Mouse (Mus musculus): ENCODE results near the gene Olfml2a. TPM values are rescaled to one million over a fixed set of nuclear protein-coding genes. Genes with fewer than 3 reads are reported as not detected.
A peak's percentile ranks its signal among the peaks of the same experiment; 100 is the strongest.

The Olfml2a gene
- polyA plus RNA-seq, 1 experiment from 2014 or later = 2.1 TPM

GRCm38 (mm10) chr2:38933931-38934330 lies 2.2 kb downstream of the Olfml2a start:
- WGBS (ENCODE audit: insufficient replicate concordance) = 15% methylated on average over 2 of the region's 2 CpGs
- Histone ChIP-seq H3K9ac (ENCODE audit: low read depth, low read length) (no peak overlapping the region), H3K4me2 (peak overlapping the region; percentile 11; the same call in 1 of the 2 replicates)

GRCm38 (mm10) chr2:38934936-38935335 lies 3.2 kb downstream of the Olfml2a start:
- 0 out of 2 replicates have a peak, but pooled peaks cover 2% of the 10 kb centered on the region for H3K27me3 ChIP-seq (ENCODE audit: control insufficient read depth, insufficient read depth, low read length)
- no peak overlapping the region for H3K4me2 ChIP-seq
- H3K9me3 ChIP-seq (replicated peaks; ENCODE audit: control insufficient read depth, low read length) = no peaks in the 10 kb centered on the region
- no peaks in the 10 kb centered on the region for H3K36me3 ChIP-seq (ENCODE audit: control insufficient read depth, insufficient read depth, low read length)
- H3K4me3 ChIP-seq (ENCODE audit: low read depth, low read length) = no peak overlapping the region
- ATAC-seq (replicated peaks; ENCODE audit: insufficient number of reproducible peaks, low FRiP score, low TSS enrichment) = no peak
- H3K4me1 ChIP-seq (ENCODE audit: control insufficient read depth, insufficient read depth, low read length) = peaks cover 18% of the 10 kb centered on the region
- H3K9ac ChIP-seq (ENCODE audit: low read depth, low read length) = no peak overlapping the region
- WGBS (ENCODE audit: insufficient replicate concordance) = 42% methylated on average over 5 of the region's 5 CpGs
- no peak overlapping the region for H3K27ac ChIP-seq (ENCODE audit: low read depth, low read length)

More at GRCm38 (mm10) chr2:38933931-38934330, 2.2 kb downstream of the Olfml2a start:
- H3K27ac ChIP-seq (ENCODE audit: low read depth, low read length) = no peak overlapping the region
- no peaks in the 10 kb centered on the region for H3K9me3 ChIP-seq (replicated peaks; ENCODE audit: control insufficient read depth, low read length)
- H3K27me3 ChIP-seq (ENCODE audit: control insufficient read depth, insufficient read depth, low read length) = 0 out of 2 replicates have a peak, but pooled peaks cover 2% of the 10 kb centered on the region
- H3K4me3 ChIP-seq (ENCODE audit: low read depth, low read length) = no peak overlapping the region
- H3K36me3 ChIP-seq (ENCODE audit: control insufficient read depth, insufficient read depth, low read length) = no peaks in the 10 kb centered on the region
- ATAC-seq (replicated peaks; ENCODE audit: insufficient number of reproducible peaks, low FRiP score, low TSS enrichment) = no peak
- peaks cover 18% of the 10 kb centered on the region for H3K4me1 ChIP-seq (ENCODE audit: control insufficient read depth, insufficient read depth, low read length)

- no peaks in the 10 kb centered on the region for H3K9me3 ChIP-seq (replicated peaks; ENCODE audit: control insufficient read depth, low read length)
- H3K27ac ChIP-seq (ENCODE audit: low read depth, low read length) = no peak overlapping the region
- no peak overlapping the region for H3K4me2 ChIP-seq
- H3K4me3 ChIP-seq (ENCODE audit: low read depth, low read length) = no peak overlapping the region
- 68% methylated on average over 9 of the region's 9 CpGs for WGBS (ENCODE audit: insufficient replicate concordance)
- no peak for ATAC-seq (replicated peaks; ENCODE audit: insufficient number of reproducible peaks, low FRiP score, low TSS enrichment)
- H3K9ac ChIP-seq (ENCODE audit: low read depth, low read length) = no peak overlapping the region
- peaks cover 17% of the 10 kb centered on the region for H3K4me1 ChIP-seq (ENCODE audit: control insufficient read depth, insufficient read depth, low read length)
- no peaks in the 10 kb centered on the region for H3K36me3 ChIP-seq (ENCODE audit: control insufficient read depth, insufficient read depth, low read length)
- H3K27me3 ChIP-seq (ENCODE audit: control insufficient read depth, insufficient read depth, low read length) = 0 out of 2 replicates have a peak, but pooled peaks cover 2% of the 10 kb centered on the region
Observed at GRCm38 (mm10) chr2:38936721-38937378, 5.1 kb downstream of the Olfml2a start.

- peaks cover 13% of the 10 kb centered on the region for H3K4me1 ChIP-seq (ENCODE audit: control insufficient read depth, insufficient read depth, low read length)
- no peaks in the 10 kb centered on the region for H3K36me3 ChIP-seq (ENCODE audit: control insufficient read depth, insufficient read depth, low read length)
- no peak overlapping the region for H3K4me3 ChIP-seq (ENCODE audit: low read depth, low read length)
- no peak overlapping the region for H3K4me2 ChIP-seq
- H3K27me3 ChIP-seq (ENCODE audit: control insufficient read depth, insufficient read depth, low read length) = 0 out of 2 replicates have a peak, but pooled peaks cover 1% of the 10 kb centered on the region
- H3K9me3 ChIP-seq (replicated peaks; ENCODE audit: control insufficient read depth, low read length) = no peaks in the 10 kb centered on the region
- WGBS (ENCODE audit: insufficient replicate concordance) = 75% methylated on average over 3 of the region's 3 CpGs
- H3K9ac ChIP-seq (ENCODE audit: low read depth, low read length) = no peak overlapping the region
- ATAC-seq (replicated peaks; ENCODE audit: insufficient number of reproducible peaks, low FRiP score, low TSS enrichment) = no peak
- no peak overlapping the region for H3K27ac ChIP-seq (ENCODE audit: low read depth, low read length)
Observed at GRCm38 (mm10) chr2:38937396-38937795, 5.6 kb downstream of the Olfml2a start.

- Histone ChIP-seq H3K27me3 (ENCODE audit: control insufficient read depth, insufficient read depth, low read length) (no peaks in the 10 kb centered on the region), H3K9me3 (replicated peaks; ENCODE audit: control insufficient read depth, low read length) (no peaks in the 10 kb centered on the region), H3K4me3 (ENCODE audit: low read depth, low read length) (no peak overlapping the region), H3K27ac (ENCODE audit: low read depth, low read length) (no peak overlapping the region), H3K36me3 (ENCODE audit: control insufficient read depth, insufficient read depth, low read length) (no peaks in the 10 kb centered on the region), H3K4me2 (no peak overlapping the region), H3K9ac (ENCODE audit: low read depth, low read length) (no peak overlapping the region), H3K4me1 (ENCODE audit: control insufficient read depth, insufficient read depth, low read length) (peaks cover 13% of the 10 kb centered on the region)
- 67% methylated on average over 1 of the region's 1 CpGs for WGBS (ENCODE audit: insufficient replicate concordance)
- no peak for ATAC-seq (replicated peaks; ENCODE audit: insufficient number of reproducible peaks, low FRiP score, low TSS enrichment)
Observed at GRCm38 (mm10) chr2:38938007-38938406, 6.2 kb downstream of the Olfml2a start.

- Histone ChIP-seq H3K9me3 (replicated peaks; ENCODE audit: control insufficient read depth, low read length) (no peaks in the 10 kb centered on the region), H3K36me3 (ENCODE audit: control insufficient read depth, insufficient read depth, low read length) (no peaks in the 10 kb centered on the region), H3K27me3 (ENCODE audit: control insufficient read depth, insufficient read depth, low read length) (no peaks in the 10 kb centered on the region), H3K27ac (ENCODE audit: low read depth, low read length) (no peak overlapping the region), H3K9ac (ENCODE audit: low read depth, low read length) (no peak overlapping the region), H3K4me3 (ENCODE audit: low read depth, low read length) (no peak overlapping the region), H3K4me1 (ENCODE audit: control insufficient read depth, insufficient read depth, low read length) (peaks cover 9% of the 10 kb centered on the region), H3K4me2 (no peak overlapping the region)
- 63% methylated on average over 2 of the region's 2 CpGs for WGBS (ENCODE audit: insufficient replicate concordance)
- ATAC-seq (replicated peaks; ENCODE audit: insufficient number of reproducible peaks, low FRiP score, low TSS enrichment) = no peak
Observed at GRCm38 (mm10) chr2:38939047-38939446, 7.3 kb downstream of the Olfml2a start.

- Histone ChIP-seq H3K4me2 (no peak overlapping the region), H3K27me3 (ENCODE audit: control insufficient read depth, insufficient read depth, low read length) (no peaks in the 10 kb centered on the region), H3K9ac (ENCODE audit: low read depth, low read length) (no peak overlapping the region), H3K4me3 (ENCODE audit: low read depth, low read length) (no peak overlapping the region), H3K36me3 (ENCODE audit: control insufficient read depth, insufficient read depth, low read length) (no peaks in the 10 kb centered on the region), H3K4me1 (ENCODE audit: control insufficient read depth, insufficient read depth, low read length) (no peaks in the 10 kb centered on the region), H3K27ac (ENCODE audit: low read depth, low read length) (no peak overlapping the region), H3K9me3 (replicated peaks; ENCODE audit: control insufficient read depth, low read length) (no peaks in the 10 kb centered on the region)
- WGBS (ENCODE audit: insufficient replicate concordance) = 79% methylated on average over 14 of the region's 14 CpGs
- ATAC-seq (replicated peaks; ENCODE audit: insufficient number of reproducible peaks, low FRiP score, low TSS enrichment) = 0 out of 2 replicates have a peak, but pooled peaks have one; percentile 31
Observed at GRCm38 (mm10) chr2:38941426-38941825, 9.6 kb downstream of the Olfml2a start.

GRCm38 (mm10) chr2:38941898-38942297 lies 10.1 kb downstream of the Olfml2a start:
- no peaks in the 10 kb centered on the region for H3K36me3 ChIP-seq (ENCODE audit: control insufficient read depth, insufficient read depth, low read length)
- no peak overlapping the region for H3K4me2 ChIP-seq
- no peak for ATAC-seq (replicated peaks; ENCODE audit: insufficient number of reproducible peaks, low FRiP score, low TSS enrichment)
- no peak overlapping the region for H3K27ac ChIP-seq (ENCODE audit: low read depth, low read length)
- no peaks in the 10 kb centered on the region for H3K4me1 ChIP-seq (ENCODE audit: control insufficient read depth, insufficient read depth, low read length)
- no peaks in the 10 kb centered on the region for H3K9me3 ChIP-seq (replicated peaks; ENCODE audit: control insufficient read depth, low read length)
- H3K4me3 ChIP-seq (ENCODE audit: low read depth, low read length) = no peak overlapping the region
- 67% methylated on average over 2 of the region's 2 CpGs for WGBS (ENCODE audit: insufficient replicate concordance)
- H3K9ac ChIP-seq (ENCODE audit: low read depth, low read length) = no peak overlapping the region
- H3K27me3 ChIP-seq (ENCODE audit: control insufficient read depth, insufficient read depth, low read length) = no peaks in the 10 kb centered on the region

- H3K27ac ChIP-seq (ENCODE audit: low read depth, low read length) = no peak overlapping the region
- no peak for ATAC-seq (replicated peaks; ENCODE audit: insufficient number of reproducible peaks, low FRiP score, low TSS enrichment)
- no peak overlapping the region for H3K9ac ChIP-seq (ENCODE audit: low read depth, low read length)
- H3K27me3 ChIP-seq (ENCODE audit: control insufficient read depth, insufficient read depth, low read length) = no peaks in the 10 kb centered on the region
- no peaks in the 10 kb centered on the region for H3K4me1 ChIP-seq (ENCODE audit: control insufficient read depth, insufficient read depth, low read length)
- no peak overlapping the region for H3K4me3 ChIP-seq (ENCODE audit: low read depth, low read length)
- H3K36me3 ChIP-seq (ENCODE audit: control insufficient read depth, insufficient read depth, low read length) = no peaks in the 10 kb centered on the region
- H3K4me2 ChIP-seq = no peak overlapping the region
- no peaks in the 10 kb centered on the region for H3K9me3 ChIP-seq (replicated peaks; ENCODE audit: control insufficient read depth, low read length)
- 84% methylated on average over 5 of the region's 5 CpGs for WGBS (ENCODE audit: insufficient replicate concordance)
Observed at GRCm38 (mm10) chr2:38943161-38943560, 11.4 kb downstream of the Olfml2a start.

Data from heart, embryonic 11.5 days (tissue).